Mouse (Mus musculus): ENCODE measurements around the gene Trim75. TPM values are rescaled to one million over a fixed set of nuclear protein-coding genes. Genes with fewer than 3 reads are reported as not detected.

The Trim75 gene
- polyA plus RNA-seq (2012; rRNA removed), result not detected in 2 replicates

GRCm38 (mm10) chr8:64987731-64988130, at the start of gene Trim75:
Gene Trim75 (minus strand): TSS chr8:64987831.

GRCm38 (mm10) chr8:65037117-65037533, 49.5 kb upstream of the Trim75 start, which contains the start of gene Apela:
Gene Apela (minus strand): TSS chr8:65037336.

GRCm38 (mm10) chr8:65018423-65018822, 30.8 kb upstream of the Trim75 start, which contains the start of the genes Trim61 and Trim60:
Gene Trim61 (minus strand): TSS chr8:65018523.
Gene Trim60 (minus strand): TSS chr8:65018584.

GRCm38 (mm10) chr8:64946820-64947697, 40.6 kb downstream of the Trim75 start, which contains the start of gene Tmem192:
Gene Tmem192 (plus strand): TSS chr8:64947185.

Other genes with a start within 250 kb of the Trim75 start
- gene Klhl2, start 137.8 kb downstream of the Trim75 start, polyA plus RNA-seq (2012; rRNA removed), result 65.5 and 72.1 TPM in 2 replicates
- 17.2 and 17.8 TPM in 2 replicates for gene Tmem192, start 40.6 kb downstream of the Trim75 start, polyA plus RNA-seq (2012; rRNA removed)
- gene Trim61, start 30.7 kb upstream of the Trim75 start, polyA plus RNA-seq (2012; rRNA removed), result not detected in 2 replicates
- gene Trim60, start 30.8 kb upstream of the Trim75 start, polyA plus RNA-seq (2012; rRNA removed), result not detected in 2 replicates
- 0.72 and 0.96 TPM in 2 replicates for gene Apela, start 49.5 kb upstream of the Trim75 start, polyA plus RNA-seq (2012; rRNA removed)
- gene Gm10663, start 87.2 kb upstream of the Trim75 start, polyA plus RNA-seq (2012; rRNA removed), result not detected in 2 replicates
- not detected in 2 replicates for gene BC030870, start 141.7 kb upstream of the Trim75 start, polyA plus RNA-seq (2012; rRNA removed)